Mouse (Mus musculus) R1 (cell line): Measurements from ENCODE around the gene Madcam1.

ENCODE experiments used
- DNase-seq: peaks from one replicate; pipeline ENCODE4 v3.0.0-alpha.2; 2018; ENCODE audit warnings: low read depth, low spot score

Gene Madcam1

DNA sequence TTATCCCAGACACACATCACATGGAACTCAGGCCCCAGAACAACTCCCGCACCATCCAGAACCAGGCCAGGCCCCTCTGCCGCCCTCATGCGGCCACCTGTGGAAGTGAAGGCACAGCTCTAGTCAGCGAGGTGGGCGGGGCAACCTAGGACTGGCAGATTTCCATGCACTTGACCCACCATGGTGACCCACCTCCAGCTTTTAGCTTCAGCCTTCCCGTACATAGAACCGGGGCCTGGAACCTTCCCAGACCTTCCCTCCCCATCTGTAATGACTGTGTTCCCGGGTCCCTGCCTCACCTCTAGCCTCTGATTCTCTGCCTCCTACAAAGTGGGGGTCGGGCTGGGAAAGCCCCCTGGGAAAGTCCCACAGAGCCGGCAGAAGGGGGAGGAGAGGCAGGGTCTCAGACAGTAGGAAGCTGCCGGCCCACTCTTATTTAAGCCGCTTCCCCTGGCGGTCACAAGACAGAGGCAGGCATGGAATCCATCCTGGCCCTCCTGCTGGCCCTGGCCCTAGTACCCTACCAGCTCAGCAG, at the start of gene Madcam1:
Madcam1 (plus strand) TSS at position 429 of the 535 bp plus-strand sequence.
- DNase-seq: peak; percentile 89

- DNase-seq: peak; percentile 44
Observed at GRCm38 (mm10) chr10:79615860-79616259, 48.5 kb upstream of the Madcam1 start.

GRCm38 (mm10) chr10:79616376-79616775, 48.0 kb upstream of the Madcam1 start:
- no peak for DNase-seq

GRCm38 (mm10) chr10:79623950-79624349, 40.4 kb upstream of the Madcam1 start:
- no peak for DNase-seq

GRCm38 (mm10) chr10:79625398-79625797, 39.0 kb upstream of the Madcam1 start:
- DNase-seq: no peak

DNA sequence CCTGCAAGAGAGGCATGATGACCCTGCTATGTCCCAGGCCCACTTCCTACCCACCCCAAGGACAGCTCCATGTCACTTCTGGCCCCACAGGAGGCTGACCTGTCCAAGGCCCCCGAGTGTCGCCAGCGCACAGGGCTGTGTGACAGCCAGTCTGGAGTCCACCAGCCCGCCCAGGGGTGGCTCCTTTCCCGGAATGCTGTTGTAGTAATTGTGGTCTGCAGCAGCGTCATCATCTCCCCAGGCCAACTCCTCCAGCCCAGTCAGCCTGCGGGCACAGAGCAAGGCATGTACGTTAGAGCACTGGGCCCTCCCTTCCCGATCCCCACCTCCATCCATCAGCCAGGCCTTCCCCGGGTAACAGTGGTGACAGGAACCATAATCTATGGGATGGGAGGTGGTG, 38.2 kb upstream of the Madcam1 start:
- no peak for DNase-seq

DNA sequence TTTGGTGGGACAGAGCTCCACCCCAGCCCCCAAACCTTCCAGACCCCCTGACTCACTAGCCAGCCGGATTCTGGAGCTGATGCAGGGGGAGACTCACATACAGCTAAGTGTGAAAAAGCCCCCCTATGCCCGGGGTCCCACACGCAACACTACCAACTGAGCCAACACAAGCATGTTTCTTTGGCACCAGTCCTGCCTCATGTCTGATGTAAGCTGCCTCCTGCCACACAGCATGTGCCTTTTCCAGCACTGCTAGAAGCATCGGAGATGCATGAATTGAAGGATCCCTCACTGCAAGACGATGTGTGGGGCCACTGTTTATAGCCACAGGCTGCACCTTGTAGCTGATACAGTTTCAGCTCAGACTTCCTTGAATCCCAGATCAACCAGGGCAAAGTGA, 36.0 kb upstream of the Madcam1 start:
- DNase-seq: no peak

GRCm38 (mm10) chr10:79631432-79631831, 32.9 kb upstream of the Madcam1 start:
- DNase-seq: no peak

- no peak for DNase-seq
Observed at GRCm38 (mm10) chr10:79633006-79633777, 31.2 kb upstream of the Madcam1 start.

- DNase-seq: no peak
Observed at GRCm38 (mm10) chr10:79636287-79636686, 28.1 kb upstream of the Madcam1 start.

DNA sequence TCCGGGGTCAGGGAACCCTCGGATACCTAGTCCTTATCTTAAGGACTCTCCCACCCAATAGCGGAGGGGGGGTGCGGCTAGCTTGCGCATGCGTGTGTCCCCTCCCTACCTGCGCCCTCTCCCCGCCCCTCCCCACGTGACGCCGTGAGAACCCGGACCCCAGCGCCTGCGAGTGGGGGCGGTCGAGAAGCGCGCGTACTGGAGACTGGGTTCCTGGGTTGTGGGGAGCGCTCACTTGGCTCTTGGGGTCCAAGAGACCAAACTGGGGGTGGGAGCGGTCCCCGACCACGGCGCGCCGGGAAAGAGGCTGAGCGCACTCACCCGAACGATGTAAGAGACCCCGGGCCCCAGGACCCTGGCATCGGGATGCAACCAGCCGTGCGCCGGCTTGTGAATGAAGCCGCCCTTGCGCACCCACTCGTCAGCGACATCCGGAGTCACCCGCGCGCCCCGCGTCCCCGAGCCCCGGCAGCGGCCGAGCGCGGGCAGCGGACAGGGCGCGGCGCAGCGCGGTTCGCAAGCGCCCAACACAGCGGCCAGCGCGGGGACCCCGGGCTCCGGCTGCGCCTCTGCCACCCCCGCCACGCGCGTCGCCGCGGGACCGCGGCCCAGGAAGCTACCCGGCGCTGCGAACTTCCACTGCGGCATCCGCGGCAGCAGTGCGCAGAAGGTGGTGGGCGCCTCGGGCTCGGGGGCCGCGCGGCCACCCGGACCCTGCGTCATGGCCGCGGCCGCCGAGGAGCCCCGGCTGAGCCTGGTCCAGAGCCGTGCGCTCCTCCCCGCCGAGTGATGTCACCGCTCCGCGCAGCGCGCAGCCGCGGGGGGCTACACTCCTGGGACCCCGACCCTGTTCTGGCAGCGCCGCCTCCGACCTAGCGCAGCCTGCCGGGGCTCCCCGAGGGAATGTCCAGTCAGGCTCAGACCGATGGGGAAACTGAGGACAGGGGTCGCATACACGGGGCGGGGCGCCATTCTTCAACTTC, 26.9 kb upstream of the Madcam1 start, which contains the start of gene Shc2:
Shc2 (minus strand) TSS at position 791 of the 983 bp plus-strand sequence.
- peak; percentile 88 for DNase-seq

DNA sequence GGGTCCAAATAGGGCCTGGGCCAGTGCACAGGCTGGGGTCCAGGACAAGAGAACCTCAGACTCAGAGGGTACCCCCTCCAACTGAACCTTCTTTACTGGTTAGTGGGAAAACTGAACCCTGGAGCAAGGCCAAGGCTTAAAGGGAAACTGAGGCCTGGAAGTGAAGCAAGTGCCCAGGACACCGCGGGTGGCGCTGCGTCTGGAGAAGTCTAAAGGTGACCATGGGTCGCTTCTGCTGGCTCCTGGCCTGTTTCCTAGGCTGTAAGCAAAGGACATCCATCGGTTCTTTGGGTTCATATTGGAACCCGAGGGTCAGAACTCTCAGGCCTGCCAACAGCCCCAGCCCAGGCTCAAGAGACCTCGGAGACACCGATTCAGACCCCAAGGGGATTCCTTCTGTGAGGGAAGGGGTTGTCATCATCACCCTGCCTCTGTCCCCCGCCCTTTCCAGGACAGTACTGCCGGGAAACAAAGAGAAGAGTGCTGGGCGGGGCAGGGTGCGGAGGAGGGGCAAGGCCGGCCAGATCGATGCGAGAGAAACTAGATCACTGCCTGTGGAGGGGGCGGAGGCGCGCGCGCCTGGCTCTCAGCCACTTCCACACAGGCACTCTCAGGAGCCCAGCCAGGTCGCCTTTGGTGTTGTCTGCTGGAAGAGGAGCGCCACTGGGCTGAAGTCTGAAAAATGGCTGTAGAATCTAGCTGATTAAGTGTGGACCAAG, 25.7 kb upstream of the Madcam1 start:
- DNase-seq: peak; percentile 86

- DNase-seq: no peak
Observed at GRCm38 (mm10) chr10:79645711-79646110, 18.6 kb upstream of the Madcam1 start, which contains the start of gene Odf3l2. TSS of gene Odf3l2 (minus strand) at chr10:79645738.

DNA sequence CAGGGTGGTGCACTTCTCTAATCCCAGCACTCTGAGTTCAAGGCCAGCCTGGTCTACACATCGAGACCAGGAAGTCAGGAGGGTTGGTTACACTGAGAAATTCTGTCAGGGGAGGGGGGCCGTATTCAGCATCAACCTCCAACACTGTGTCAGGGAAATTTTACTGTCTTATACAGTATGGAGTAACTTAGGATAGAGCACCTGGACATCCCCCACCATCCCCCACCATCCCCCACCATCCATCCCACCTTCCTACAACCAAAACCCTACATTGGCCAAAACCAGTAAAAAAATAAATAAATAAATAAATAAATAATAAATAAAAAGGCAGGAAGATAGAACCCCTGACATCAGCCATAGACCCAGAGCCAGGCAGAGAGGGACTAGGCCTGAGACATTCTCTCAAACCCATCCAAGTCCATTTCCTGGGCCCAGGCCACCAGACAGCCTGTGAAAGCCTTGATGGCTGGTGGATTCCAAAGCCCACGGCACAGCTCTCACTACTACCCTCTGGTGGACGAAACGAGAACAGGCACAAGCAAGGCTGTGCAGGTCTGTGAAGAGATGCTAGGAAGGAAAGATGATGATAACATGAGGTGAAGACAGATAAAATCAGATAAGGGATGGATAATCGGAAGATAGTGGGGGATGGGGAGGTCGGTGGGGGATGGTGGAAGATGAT, 15.1 kb upstream of the Madcam1 start:
- DNase-seq: peak; percentile 76

GRCm38 (mm10) chr10:79652789-79653188, 11.6 kb upstream of the Madcam1 start:
- no peak for DNase-seq

DNA sequence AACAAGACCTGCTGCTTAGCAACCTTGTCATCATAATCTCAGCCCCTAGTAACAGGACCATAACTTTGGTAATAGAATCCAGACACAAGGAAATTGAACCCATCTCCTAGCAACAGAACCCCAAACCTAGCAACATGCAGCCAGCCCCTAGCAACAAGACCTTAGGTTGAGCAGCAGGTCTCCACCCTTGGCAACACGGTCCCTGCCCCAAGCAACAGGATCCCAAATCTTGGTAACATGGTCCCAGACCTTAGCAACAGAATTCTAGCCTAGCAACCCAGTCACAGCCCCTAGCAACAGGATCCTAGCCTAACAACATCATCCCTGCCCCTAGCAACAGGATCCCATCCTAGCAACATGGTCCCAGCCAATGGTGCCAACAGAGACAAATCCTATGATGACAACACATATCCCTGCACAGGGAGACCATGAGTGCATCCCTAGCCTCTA, 9.4 kb upstream of the Madcam1 start:
- peak; percentile 73 for DNase-seq

DNA sequence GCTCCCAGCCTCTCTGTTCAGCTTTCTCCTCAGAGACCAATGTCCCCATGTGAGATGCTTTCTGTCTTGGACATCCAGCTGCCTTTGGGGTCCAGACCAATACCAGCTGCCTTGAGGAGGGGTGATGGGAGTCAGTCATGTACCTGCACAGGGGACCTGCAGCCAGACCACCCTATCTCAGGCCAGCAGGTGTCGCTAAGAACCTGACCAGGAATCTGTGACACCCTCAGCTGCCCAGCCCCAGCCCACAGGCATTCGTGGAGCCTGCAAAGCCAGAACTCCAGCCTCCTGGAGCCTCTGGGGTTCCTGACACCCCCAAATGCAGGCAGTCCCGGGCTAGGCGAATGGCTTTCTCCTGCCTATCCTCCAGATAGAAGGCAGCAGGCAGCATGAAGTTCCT, 5.5 kb upstream of the Madcam1 start:
- DNase-seq: peak; percentile 62

DNA sequence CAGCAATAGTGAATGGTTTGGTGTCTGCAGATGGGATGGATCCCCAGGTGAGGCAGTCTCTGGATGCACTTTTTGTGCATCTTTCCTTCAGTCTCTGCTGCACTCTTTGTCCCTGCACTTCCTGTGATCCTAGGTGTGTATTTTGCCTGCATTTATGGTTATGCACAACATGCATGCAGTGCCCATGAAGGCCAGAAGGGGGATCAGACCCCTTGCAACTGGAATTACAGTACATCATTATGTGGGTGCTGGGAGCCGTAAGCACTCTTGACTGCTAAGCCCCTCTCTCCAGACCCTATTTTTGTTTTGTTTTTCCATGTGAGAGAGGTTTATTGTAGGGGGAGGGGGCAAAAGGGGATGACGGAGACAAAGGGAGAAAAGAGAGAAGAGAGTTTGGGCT, 4.1 kb upstream of the Madcam1 start:
- peak; percentile 62 for DNase-seq

GRCm38 (mm10) chr10:79661861-79662260, 2.5 kb upstream of the Madcam1 start:
- peak; percentile 77 for DNase-seq

GRCm38 (mm10) chr10:79665051-79665450, 692 bp downstream of the Madcam1 start:
- DNase-seq: no peak

GRCm38 (mm10) chr10:79666493-79666892, 2.1 kb downstream of the Madcam1 start:
- DNase-seq: no peak
